Mouse (Mus musculus) neural tube, embryonic 13.5 days (tissue): ENCODE results near the gene Plcb4. TPM values are rescaled to one million over a fixed set of nuclear protein-coding genes. Genes with fewer than 3 reads are reported as not detected.
"Not testable (repeated sequence)": the region's sequence is repeated elsewhere in the genome, so short reads cannot be mapped to it uniquely, and the experiment has no call there.

Experiments used
- ATAC-seq: fragments of 200-750 bp; cut with Nextera tagmentation; 2 replicates; pipeline ENCODE4 v1.8.0; 2017; ENCODE audit warnings: low read depth, mild to moderate bottlenecking, moderate TSS enrichment, moderate library complexity
- H3K27ac ChIP-seq: fragments of 300-500 bp; sonication (generic); replicated peaks from 2 replicates; pipeline ENCODE4 v1.5.1; 2015; ENCODE audit warnings: moderate library complexity, mild to moderate bottlenecking, inconsistent platforms
- H3K27me3 ChIP-seq: fragments of 300-500 bp; sonication (generic); 2 replicates; pipeline ENCODE4 v1.6.1; 2015; ENCODE audit warnings: mild to moderate bottlenecking, inconsistent platforms
- H3K36me3 ChIP-seq: fragments of 300-500 bp; sonication (generic); 2 replicates; pipeline ENCODE4 v1.6.1; 2015; ENCODE audit warnings: mild to moderate bottlenecking, inconsistent platforms
- H3K4me1 ChIP-seq: fragments of 300-500 bp; sonication (generic); replicated peaks from 2 replicates; pipeline ENCODE4 v1.6.1; 2015; ENCODE audit warnings: inconsistent platforms
- H3K4me2 ChIP-seq: fragments of 300-500 bp; sonication (generic); 2 replicates; pipeline ENCODE4 v1.6.1; 2015; ENCODE audit warnings: inconsistent platforms, mild to moderate bottlenecking, moderate library complexity
- H3K4me3 ChIP-seq: fragments of 300-500 bp; sonication (generic); 2 replicates; pipeline ENCODE4 v1.5.1; 2015; ENCODE audit warnings: mild to moderate bottlenecking, inconsistent platforms
- H3K9ac ChIP-seq: fragments of 300-500 bp; sonication (generic); 2 replicates; pipeline ENCODE4 v1.6.1; 2015; ENCODE audit warnings: moderate library complexity, mild to moderate bottlenecking, inconsistent platforms
- H3K9me3 ChIP-seq: fragments of 300-500 bp; sonication (generic); 2 replicates; pipeline ENCODE4 v1.6.1; 2016; ENCODE audit warnings: inconsistent platforms
- WGBS: fragments of 180-500 bp; shearing (Covaris S2); methylation state at CpG from one replicate; pipeline ENCODE4 v1.1.7; 2015; 5-methylcytosine and 5-hydroxymethylcytosine counted together
- polyA plus RNA-seq: library from polyadenylated mRNA; unstranded; fragments of >200 nt; fragmentation: Nextera tagmentation; extraction: Ambion mirVana; gene quantifications from 2 replicates; pipeline ENCODE4 v1.2.1, GENCODE M21; 2015

Plcb4 gene
- polyA plus RNA-seq, 1 experiment from 2014 or later, result 38.2 TPM

GRCm38 (mm10) chr2:135725362-135725761 lies 66.6 kb downstream of the Plcb4 start:
- WGBS, result 84% methylated on average over 4 of the region's 4 CpGs
- Histone ChIP-seq H3K27me3 (no peaks in the 10 kb centered on the region), H3K4me3 (no peak overlapping the region), H3K4me2 (no peak overlapping the region), H3K9me3 (no peaks in the 10 kb centered on the region), H3K4me1 (peaks cover 18% of the 10 kb centered on the region), H3K36me3 (no peaks in the 10 kb centered on the region), H3K9ac (no peak overlapping the region), H3K27ac (no peak overlapping the region)
- ATAC-seq, result no peak

- Histone ChIP-seq H3K9me3 (no peaks in the 10 kb centered on the region), H3K4me2 (no peak overlapping the region), H3K4me1 (peaks cover 22% of the 10 kb centered on the region), H3K36me3 (no peaks in the 10 kb centered on the region), H3K9ac (no peak overlapping the region), H3K27me3 (no peaks in the 10 kb centered on the region), H3K4me3 (no peak overlapping the region), H3K27ac (no peak overlapping the region)
- ATAC-seq, result no peak
- 86% methylated on average over 9 of the region's 9 CpGs for WGBS
Measured at GRCm38 (mm10) chr2:135727088-135727487, 68.3 kb downstream of the Plcb4 start.

GRCm38 (mm10) chr2:135727925-135728324 lies 69.1 kb downstream of the Plcb4 start:
- Histone ChIP-seq H3K9ac (no peak overlapping the region), H3K36me3 (no peaks in the 10 kb centered on the region), H3K4me2 (no peak overlapping the region), H3K27me3 (no peaks in the 10 kb centered on the region), H3K4me1 (peaks cover 16% of the 10 kb centered on the region), H3K27ac (no peak overlapping the region), H3K9me3 (no peaks in the 10 kb centered on the region), H3K4me3 (no peak overlapping the region)
- no peak for ATAC-seq
- WGBS, result 81% methylated on average over 4 of the region's 4 CpGs

GRCm38 (mm10) chr2:135731591-135731990 lies 72.8 kb downstream of the Plcb4 start:
- no peaks in the 10 kb centered on the region for H3K36me3 ChIP-seq
- no peak overlapping the region for H3K4me3 ChIP-seq
- H3K9me3 ChIP-seq, result no peaks in the 10 kb centered on the region
- no peak overlapping the region for H3K9ac ChIP-seq
- H3K27me3 ChIP-seq, result no peaks in the 10 kb centered on the region
- WGBS, result 26% methylated on average over 6 of the region's 6 CpGs
- peaks cover 21% of the 10 kb centered on the region for H3K4me1 ChIP-seq
- no peak overlapping the region for H3K27ac ChIP-seq
- ATAC-seq, result no peak
- no peak overlapping the region for H3K4me2 ChIP-seq

- H3K36me3 ChIP-seq, result no peaks in the 10 kb centered on the region
- no peak overlapping the region for H3K4me3 ChIP-seq
- no peak for ATAC-seq
- 71% methylated on average over 4 of the region's 4 CpGs for WGBS
- no peaks in the 10 kb centered on the region for H3K9me3 ChIP-seq
- H3K4me2 ChIP-seq, result no peak overlapping the region
- no peak overlapping the region for H3K9ac ChIP-seq
- H3K27ac ChIP-seq, result no peak overlapping the region
- H3K4me1 ChIP-seq, result peaks cover 17% of the 10 kb centered on the region
- H3K27me3 ChIP-seq, result no peaks in the 10 kb centered on the region
Measured at GRCm38 (mm10) chr2:135732651-135733050, 73.8 kb downstream of the Plcb4 start.

- Histone ChIP-seq H3K4me2 (no peak overlapping the region), H3K4me1 (peaks cover 12% of the 10 kb centered on the region), H3K27me3 (no peaks in the 10 kb centered on the region), H3K27ac (no peak overlapping the region), H3K9me3 (no peaks in the 10 kb centered on the region), H3K9ac (no peak overlapping the region), H3K36me3 (no peaks in the 10 kb centered on the region), H3K4me3 (no peak overlapping the region)
- 0 out of 2 replicates have a peak, but pooled peaks have one; percentile 33 for ATAC-seq
- 32% methylated on average over 10 of the region's 10 CpGs for WGBS
Measured at GRCm38 (mm10) chr2:135733926-135734510, 75.2 kb downstream of the Plcb4 start.

- Histone ChIP-seq H3K9ac (no peak overlapping the region), H3K4me3 (no peak overlapping the region), H3K4me2 (no peak overlapping the region), H3K4me1 (peaks cover 8% of the 10 kb centered on the region), H3K27me3 (no peaks in the 10 kb centered on the region), H3K9me3 (no peaks in the 10 kb centered on the region), H3K36me3 (no peaks in the 10 kb centered on the region), H3K27ac (no peak overlapping the region)
- WGBS, result 92% methylated on average over 9 of the region's 9 CpGs
- no peak for ATAC-seq
Measured at GRCm38 (mm10) chr2:135737506-135737905, 78.7 kb downstream of the Plcb4 start.

- 79% methylated on average over 7 of the region's 7 CpGs for WGBS
- H3K27me3 ChIP-seq, H3K4me3 ChIP-seq, ATAC-seq, H3K36me3 ChIP-seq, H3K9me3 ChIP-seq, H3K4me2 ChIP-seq, H3K27ac ChIP-seq, H3K9ac ChIP-seq: not testable (repeated sequence)
- H3K4me1 ChIP-seq, result peaks cover 15% of the 10 kb centered on the region
Measured at GRCm38 (mm10) chr2:135738022-135738780, 79.4 kb downstream of the Plcb4 start.

- 73% methylated on average over 1 of the region's 1 CpGs for WGBS
Measured at GRCm38 (mm10) chr2:135738950-135739349, 80.1 kb downstream of the Plcb4 start.

GRCm38 (mm10) chr2:135742954-135743700 lies 84.3 kb downstream of the Plcb4 start:
- Histone ChIP-seq H3K27me3 (no peaks in the 10 kb centered on the region), H3K27ac (peak overlapping the region; percentile 29), H3K4me2 (no peak overlapping the region), H3K4me3 (no peak overlapping the region), H3K9ac (no peak overlapping the region), H3K9me3 (no peaks in the 10 kb centered on the region), H3K4me1 (peaks cover 21% of the 10 kb centered on the region), H3K36me3 (no peaks in the 10 kb centered on the region)
- 0 out of 2 replicates have a peak, but pooled peaks have one; percentile 36 for ATAC-seq
- 44% methylated on average over 10 of the region's 10 CpGs for WGBS

More at GRCm38 (mm10) chr2:135738950-135739349, 80.1 kb downstream of the Plcb4 start:
- Histone ChIP-seq H3K9me3 (no peaks in the 10 kb centered on the region), H3K4me3 (no peak overlapping the region), H3K27ac (no peak overlapping the region), H3K36me3 (no peaks in the 10 kb centered on the region), H3K4me1 (peaks cover 22% of the 10 kb centered on the region), H3K9ac (no peak overlapping the region), H3K4me2 (no peak overlapping the region), H3K27me3 (no peaks in the 10 kb centered on the region)
- no peak for ATAC-seq

GRCm38 (mm10) chr2:135744711-135745110 lies 85.9 kb downstream of the Plcb4 start:
- no peak overlapping the region for H3K4me3 ChIP-seq
- H3K4me1 ChIP-seq, result peaks cover 24% of the 10 kb centered on the region
- no peak overlapping the region for H3K9ac ChIP-seq
- WGBS, result 75% methylated on average over 8 of the region's 8 CpGs
- H3K27me3 ChIP-seq, result no peaks in the 10 kb centered on the region
- H3K4me2 ChIP-seq, result no peak overlapping the region
- no peaks in the 10 kb centered on the region for H3K36me3 ChIP-seq
- no peak for ATAC-seq
- H3K9me3 ChIP-seq, result no peaks in the 10 kb centered on the region
- H3K27ac ChIP-seq, result no peak overlapping the region

- no peak for ATAC-seq
- H3K4me2 ChIP-seq, result no peak overlapping the region
- no peak overlapping the region for H3K9ac ChIP-seq
- no peaks in the 10 kb centered on the region for H3K9me3 ChIP-seq
- WGBS, result 63% methylated on average over 7 of the region's 7 CpGs
- peaks cover 24% of the 10 kb centered on the region for H3K4me1 ChIP-seq
- H3K27me3 ChIP-seq, result no peaks in the 10 kb centered on the region
- H3K27ac ChIP-seq, result no peak overlapping the region
- no peaks in the 10 kb centered on the region for H3K36me3 ChIP-seq
- H3K4me3 ChIP-seq, result no peak overlapping the region
Measured at GRCm38 (mm10) chr2:135745126-135745525, 86.3 kb downstream of the Plcb4 start.
